Mouse (Mus musculus): ENCODE results near the gene Resp18.

DNA sequence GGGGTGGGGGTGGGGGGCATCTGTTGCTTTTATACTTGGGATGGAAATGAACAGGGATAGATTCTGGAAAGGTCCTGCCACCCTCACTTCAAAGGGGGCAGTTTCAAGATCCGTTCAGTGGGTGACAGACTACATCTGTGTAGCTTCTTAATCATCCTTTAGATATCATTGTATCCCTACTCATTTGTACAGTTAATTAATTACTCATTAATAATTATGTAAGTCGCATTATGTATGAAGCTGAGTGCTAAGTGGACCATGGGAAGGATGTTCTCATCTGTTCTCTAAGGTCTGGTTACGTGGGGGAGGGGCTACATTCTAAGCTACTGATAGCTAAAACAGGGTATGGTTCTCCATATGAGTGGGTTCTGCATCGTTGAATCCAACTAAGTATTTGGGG is 40.5 kb upstream of the Resp18 start:
- no peak for TF ChIP-seq POLR2A (IDR thresholded peaks at IDR 0.05; ENCODE audit: borderline replicate concordance, low read depth, low read length)
- no peak for TF ChIP-seq CTCF (IDR thresholded peaks at IDR 0.05; ENCODE audit: low read depth, low read length)

Measured in bone marrow macrophage, adult 2 months (primary cell).